Mouse (Mus musculus) central nervous system, embryonic 14 days (tissue): ENCODE results near the gene Acp2. TPM values are rescaled to one million over a fixed set of nuclear protein-coding genes. Genes with fewer than 3 reads are reported as not detected.

Source experiments
- polyA plus RNA-seq: library from polyadenylated mRNA; depleted of rRNA; stranded (reverse); fragments of >200 nt; gene quantifications from 2 replicates; pipeline ENCODE4 v1.2.3, GENCODE M21; 2012; rRNA removed

The Acp2 gene
- polyA plus RNA-seq, result 35.3 and 36.3 TPM in 2 replicates

GRCm38 (mm10) chr2:91202222-91202971 lies at the start of gene Acp2, which contains the start of gene Nr1h3:
Gene Acp2 (plus strand): TSS chr2:91202885.
Gene Nr1h3 (minus strand): TSS chr2:91202834.

GRCm38 (mm10) chr2:91183711-91184405 lies 18.8 kb upstream of the Acp2 start, which contains the start of gene Madd:
Gene Madd (minus strand): TSS chr2:91183837.

GRCm38 (mm10) chr2:91236601-91237510 lies 34.2 kb downstream of the Acp2 start, which contains the start of gene Ddb2:
Gene Ddb2 (minus strand): TSS chr2:91236982.

GRCm38 (mm10) chr2:91255661-91256150 lies 53.0 kb downstream of the Acp2 start, which contains the start of gene Pacsin3:
Gene Pacsin3 (plus strand): TSS chr2:91255954.

Other genes starting within 250 kb of the Acp2 start
- 0.87 and 3.8 TPM in 2 replicates for gene Rapsn, start 167.3 kb upstream of the Acp2 start, polyA plus RNA-seq
- 189 and 195 TPM in 2 replicates for gene Psmc3, start 148.9 kb upstream of the Acp2 start, polyA plus RNA-seq
- 50.2 and 64.7 TPM in 2 replicates for gene Slc39a13, start 132.5 kb upstream of the Acp2 start, polyA plus RNA-seq
- gene Spi1, start 120.5 kb upstream of the Acp2 start, polyA plus RNA-seq, result 6.7 and 6.9 TPM in 2 replicates
- gene Mybpc3, start 84.7 kb upstream of the Acp2 start, polyA plus RNA-seq, result 0.02 and 0.08 TPM in 2 replicates
- 89.0 and 90.3 TPM in 2 replicates for gene Madd, start 19.0 kb upstream of the Acp2 start, polyA plus RNA-seq
- gene Nr1h3, start 51 bp upstream of the Acp2 start, polyA plus RNA-seq, result 3.2 and 3.6 TPM in 2 replicates
- 34.6 and 36.6 TPM in 2 replicates for gene Ddb2, start 34.1 kb downstream of the Acp2 start, polyA plus RNA-seq
- 27.3 and 34.3 TPM in 2 replicates for gene Pacsin3, start 53.1 kb downstream of the Acp2 start, polyA plus RNA-seq
- 37.8 and 40.4 TPM in 2 replicates for gene Arfgap2, start 62.1 kb downstream of the Acp2 start, polyA plus RNA-seq
- gene 1110051M20Rik, start 241.8 kb downstream of the Acp2 start, polyA plus RNA-seq, result 73.2 and 76.6 TPM in 2 replicates